Mouse (Mus musculus): ENCODE data around the gene Kcnk6. TPM values are rescaled to one million over a fixed set of nuclear protein-coding genes. Genes with fewer than 3 reads are reported as not detected.

The Kcnk6 gene
- under 1 TPM; 0.39 to 0.63 (median 0.49) TPM for total RNA-seq (2022)

- peak in 1 of 2 experiments; percentile 33 for DNase-seq (ENCODE audit: low spot score in 2 of 2)
These were observed at the start of gene Kcnk6 for GRCm38 (mm10) chr7:29232247-29233013. Gene Kcnk6 (minus strand): TSS chr7:29232515.

GRCm38 (mm10) chr7:29281201-29282073 is 49.1 kb upstream of the Kcnk6 start, which contains the start of gene Spint2:
Gene Spint2 (minus strand): TSS chr7:29281912.
- peak in 1 of 2 experiments; percentile 24 for DNase-seq (ENCODE audit: low spot score in 2 of 2)

- DNase-seq (ENCODE audit: low spot score in 2 of 2), result no peak
These were observed 48.5 kb upstream of the Kcnk6 start for GRCm38 (mm10) chr7:29280801-29281200.

- no peak for DNase-seq (ENCODE audit: low spot score in 2 of 2)
These were observed 47.6 kb upstream of the Kcnk6 start for GRCm38 (mm10) chr7:29279924-29280323.

- no peak for DNase-seq (ENCODE audit: low spot score in 2 of 2)
These were observed 46.9 kb upstream of the Kcnk6 start for GRCm38 (mm10) chr7:29279261-29279660.

GRCm38 (mm10) chr7:29277510-29277909 is 45.2 kb upstream of the Kcnk6 start:
- DNase-seq (ENCODE audit: low spot score in 2 of 2), result no peak

- no peak for DNase-seq (ENCODE audit: low spot score in 2 of 2)
These were observed 44.4 kb upstream of the Kcnk6 start for GRCm38 (mm10) chr7:29276715-29277114.

- no peak for DNase-seq (ENCODE audit: low spot score in 2 of 2)
These were observed 39.6 kb upstream of the Kcnk6 start for GRCm38 (mm10) chr7:29271687-29272465.

- DNase-seq (ENCODE audit: low spot score in 2 of 2), result no peak
These were observed 38.1 kb upstream of the Kcnk6 start for GRCm38 (mm10) chr7:29270445-29270844.

GRCm38 (mm10) chr7:29266931-29267330 is 34.6 kb upstream of the Kcnk6 start:
- no peak for DNase-seq (ENCODE audit: low spot score in 2 of 2)

- no peak for DNase-seq (ENCODE audit: low spot score in 2 of 2)
These were observed 33.3 kb upstream of the Kcnk6 start for GRCm38 (mm10) chr7:29265636-29266035.

GRCm38 (mm10) chr7:29263831-29264230 is 31.5 kb upstream of the Kcnk6 start:
- no peak for DNase-seq (ENCODE audit: low spot score in 2 of 2)

GRCm38 (mm10) chr7:29262151-29262550 is 29.8 kb upstream of the Kcnk6 start:
- no peak for DNase-seq (ENCODE audit: low spot score in 2 of 2)

GRCm38 (mm10) chr7:29259781-29260730 is 27.7 kb upstream of the Kcnk6 start:
- no peak for DNase-seq (ENCODE audit: low spot score in 2 of 2)

GRCm38 (mm10) chr7:29257368-29257767 is 25.1 kb upstream of the Kcnk6 start:
- no peak for DNase-seq (ENCODE audit: low spot score in 2 of 2)

GRCm38 (mm10) chr7:29255875-29256274 is 23.6 kb upstream of the Kcnk6 start:
- no peak for DNase-seq (ENCODE audit: low spot score in 2 of 2)

- DNase-seq (ENCODE audit: low spot score in 2 of 2), result no peak
These were observed 21.5 kb upstream of the Kcnk6 start for GRCm38 (mm10) chr7:29253842-29254241.

GRCm38 (mm10) chr7:29251166-29251565 is 18.9 kb upstream of the Kcnk6 start:
- DNase-seq (ENCODE audit: low spot score in 2 of 2), result no peak

- no peak for DNase-seq (ENCODE audit: low spot score in 2 of 2)
These were observed 16.0 kb upstream of the Kcnk6 start, which contains the start of gene 2200002D01Rik for GRCm38 (mm10) chr7:29248261-29248841. Gene 2200002D01Rik (minus strand): TSS chr7:29248466.

- no peak for DNase-seq (ENCODE audit: low spot score in 2 of 2)
These were observed 15.4 kb upstream of the Kcnk6 start for GRCm38 (mm10) chr7:29247706-29248105.

Measured in gastrocnemius, adult 8-10 months (tissue).